Mouse (Mus musculus) C2C12 (cell line): ENCODE results near the gene Enpp6. TPM values are rescaled to one million over a fixed set of nuclear protein-coding genes. Genes with fewer than 3 reads are reported as not detected.

Experiments used
- H3K27me3 ChIP-seq: one replicate; pipeline ENCODE4 v1.6.1; 2011; ENCODE audit not compliant: control insufficient read depth, insufficient read depth, insufficient read length
- H3K36me3 ChIP-seq: one replicate; pipeline ENCODE4 v1.6.1; 2011; ENCODE audit not compliant: control insufficient read depth, insufficient read depth
- H3K4me3 ChIP-seq: one replicate; pipeline ENCODE4 v1.5.1; 2011; ENCODE audit warnings: mild to moderate bottlenecking, control low read depth; ENCODE audit not compliant: poor library complexity, insufficient read depth, severe bottlenecking
- H3K79me2 ChIP-seq: one replicate; pipeline ENCODE4 v1.6.1; 2011; ENCODE audit not compliant: control insufficient read depth, insufficient read depth
- H3K79me3 ChIP-seq: one replicate; pipeline ENCODE4 v1.6.1; 2011; ENCODE audit warnings: low read depth, control low read depth
- H3ac ChIP-seq: one replicate; pipeline ENCODE3; 2011; ENCODE audit warnings: low read depth; ENCODE audit not compliant: control insufficient read depth, insufficient read length
- CEBPB ChIP-seq: IDR thresholded peaks from one replicate; pipeline ENCODE4 v1.6.1; 2011; ENCODE audit warnings: low read depth, mild to moderate bottlenecking, control low read depth, moderate library complexity
- CTCF ChIP-seq: IDR thresholded peaks from one replicate; pipeline ENCODE4 v1.5.1; 2011; ENCODE audit not compliant: control insufficient read depth, insufficient read depth, insufficient read length
- FOSL1 ChIP-seq: IDR thresholded peaks from one replicate; pipeline ENCODE4 v1.8.0; 2011; ENCODE audit warnings: mild to moderate bottlenecking, low read length; ENCODE audit not compliant: poor library complexity, insufficient read depth, severe bottlenecking
- MAX ChIP-seq: IDR thresholded peaks from one replicate; pipeline ENCODE4 v1.6.1; 2011; ENCODE audit warnings: mild to moderate bottlenecking, control low read depth
- MYOD1 ChIP-seq: IDR thresholded peaks from one replicate; pipeline ENCODE4 v1.6.1; 2011; ENCODE audit warnings: low read depth; ENCODE audit not compliant: control insufficient read depth, insufficient read length
- MYOG ChIP-seq: IDR thresholded peaks from one replicate; pipeline ENCODE4 v1.6.1; 2011; ENCODE audit not compliant: control insufficient read depth, insufficient read length; ENCODE audit errors: extremely low read depth
- USF1 ChIP-seq: IDR thresholded peaks from one replicate; pipeline ENCODE4 v1.6.1; 2011; ENCODE audit warnings: low read depth, mild to moderate bottlenecking, control low read depth, moderate library complexity
- polyA plus RNA-seq: library from polyadenylated mRNA; unstranded; fragments of >200 nt; fragmentation: generic; extraction: Trizol; gene quantifications from one replicate; pipeline ENCODE4 v1.2.1, GENCODE M21; 2012; ENCODE audit warnings: missing spikeins

The Enpp6 gene
- polyA plus RNA-seq, 1 experiment: not detected

DNA sequence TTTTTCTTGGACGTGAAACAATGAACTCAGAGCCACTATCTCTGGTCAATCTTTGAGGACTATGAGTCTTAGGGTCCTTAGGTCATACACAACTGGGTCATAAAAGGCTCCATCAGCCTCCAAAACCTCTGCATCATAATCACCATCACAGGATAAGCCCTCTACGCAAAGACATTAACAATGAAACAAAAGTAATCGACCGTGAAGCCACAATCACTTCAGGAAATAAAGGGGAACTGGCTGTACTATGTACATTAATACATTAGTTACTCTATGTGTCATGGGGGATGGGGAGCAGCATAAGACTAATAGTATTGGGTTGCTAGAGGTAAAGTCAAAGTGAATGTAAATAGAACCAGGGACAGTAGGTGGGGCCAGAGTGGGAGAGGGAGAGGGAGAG, 59.7 kb downstream of the Enpp6 start:
- H3K36me3 ChIP-seq: no peaks in the 10 kb centered on the region
- no peaks in the 10 kb centered on the region for H3K27me3 ChIP-seq
- H3K79me3 ChIP-seq: no peaks in the 10 kb centered on the region
- no peak for TF ChIP-seq CTCF
- TF ChIP-seq MAX: no peak
- no peak for TF ChIP-seq CEBPB
- TF ChIP-seq FOSL1: no peak
- no peak for TF ChIP-seq USF1
- no peak overlapping the region for H3ac ChIP-seq
- H3K79me2 ChIP-seq: no peaks in the 10 kb centered on the region
- H3K4me3 ChIP-seq: no peak overlapping the region

DNA sequence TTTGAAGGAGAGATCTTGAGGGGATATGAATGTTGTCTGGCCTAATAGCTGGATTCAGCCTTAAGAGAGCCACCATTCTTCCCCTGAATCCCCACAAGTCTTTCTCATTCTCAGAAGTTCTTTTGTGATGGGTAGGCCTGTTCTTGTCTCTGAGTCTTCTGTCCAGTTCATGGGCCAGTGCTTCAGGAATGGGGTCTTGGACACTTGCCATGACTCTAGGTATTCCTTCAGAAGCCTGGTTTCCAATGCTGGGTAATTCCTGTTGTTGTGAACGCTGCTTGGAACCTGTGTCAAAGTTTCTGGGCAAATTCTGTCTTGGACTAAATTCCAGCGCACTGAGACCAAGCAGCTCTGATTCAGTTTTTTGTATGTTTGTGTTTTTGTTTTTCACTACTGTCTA, 60.5 kb downstream of the Enpp6 start:
- Histone ChIP-seq H3K79me2 (no peaks in the 10 kb centered on the region), H3K79me3 (no peaks in the 10 kb centered on the region), H3K36me3 (no peaks in the 10 kb centered on the region), H3ac (no peak overlapping the region), H3K27me3 (no peaks in the 10 kb centered on the region), H3K4me3 (no peak overlapping the region)
- TF ChIP-seq MAX (no peak), MYOD1 (no peak), MYOG (no peak), CEBPB (no peak), USF1 (no peak), FOSL1 (no peak)

DNA sequence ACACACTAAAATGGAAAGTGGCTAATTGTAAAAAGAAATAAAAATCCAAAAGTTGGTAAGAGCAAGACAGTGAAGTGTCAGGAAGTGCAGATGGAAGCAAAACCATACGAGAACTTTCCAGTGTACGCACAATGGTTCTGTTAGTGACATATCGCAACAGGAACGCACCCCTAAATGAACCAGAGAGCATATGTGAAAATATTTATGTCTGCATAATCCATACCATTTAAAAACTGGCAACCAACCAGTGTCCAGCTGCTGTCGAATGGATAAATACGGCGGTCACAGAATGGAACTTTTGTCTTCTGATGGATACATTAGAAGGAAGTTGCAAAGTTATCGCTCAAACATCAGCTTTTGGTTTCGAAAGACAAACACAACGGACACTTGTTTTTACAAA, 61.9 kb downstream of the Enpp6 start:
- Histone ChIP-seq H3ac (no peak overlapping the region), H3K79me3 (no peaks in the 10 kb centered on the region), H3K4me3 (no peak overlapping the region), H3K79me2 (no peaks in the 10 kb centered on the region), H3K36me3 (no peaks in the 10 kb centered on the region), H3K27me3 (no peaks in the 10 kb centered on the region)
- TF ChIP-seq MAX (no peak), CTCF (no peak), MYOG (no peak), FOSL1 (no peak), MYOD1 (no peak), USF1 (no peak), CEBPB (no peak)

DNA sequence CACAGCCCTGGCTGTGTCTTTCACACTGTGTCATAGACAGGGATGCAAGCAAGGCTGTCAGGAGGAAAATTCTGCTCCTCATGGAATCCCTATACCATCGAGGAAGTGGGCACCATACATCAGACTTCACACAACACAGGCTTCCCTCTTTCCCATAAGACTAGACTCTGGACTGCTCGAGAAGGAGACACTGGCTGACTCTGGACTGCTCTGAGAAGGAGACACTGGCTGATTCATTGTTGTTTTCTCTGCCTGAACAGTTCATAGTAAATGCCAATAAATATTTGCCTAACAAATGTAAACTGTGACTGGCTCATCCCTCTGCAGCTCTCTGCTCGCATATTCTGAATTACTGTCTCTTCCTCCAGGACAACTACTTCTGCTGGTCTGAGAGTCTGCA, 66.0 kb downstream of the Enpp6 start:
- TF ChIP-seq MYOG (no peak), MAX (no peak), CTCF (no peak), USF1 (no peak), CEBPB (no peak), MYOD1 (no peak), FOSL1 (no peak)
- Histone ChIP-seq H3K36me3 (no peaks in the 10 kb centered on the region), H3K27me3 (no peaks in the 10 kb centered on the region), H3K4me3 (no peak overlapping the region), H3K79me2 (no peaks in the 10 kb centered on the region), H3K79me3 (no peaks in the 10 kb centered on the region), H3ac (no peak overlapping the region)

DNA sequence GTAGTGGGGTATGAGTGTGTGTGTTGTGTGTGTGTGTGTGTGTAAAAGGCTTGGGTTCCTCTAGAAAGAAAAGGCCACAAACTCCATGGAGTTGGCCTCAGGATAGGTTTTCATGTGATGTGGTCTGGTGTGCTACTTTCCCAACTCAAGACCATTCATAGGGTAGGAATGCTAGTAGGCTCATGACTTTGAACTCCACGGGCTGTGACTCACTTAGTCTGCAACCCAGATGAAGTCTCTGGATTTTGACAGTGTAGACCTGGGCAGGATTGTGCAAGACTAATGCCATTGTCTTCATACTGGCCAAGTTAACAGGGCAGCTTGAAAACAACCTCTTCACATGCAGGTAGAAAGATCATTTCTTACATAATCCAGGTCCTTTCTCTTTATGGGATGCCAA, 69.4 kb downstream of the Enpp6 start:
- H3K36me3 ChIP-seq: no peaks in the 10 kb centered on the region
- H3K27me3 ChIP-seq: peaks cover 3% of the 10 kb centered on the region
- H3ac ChIP-seq: no peak overlapping the region
- no peaks in the 10 kb centered on the region for H3K79me3 ChIP-seq
- no peaks in the 10 kb centered on the region for H3K79me2 ChIP-seq
- TF ChIP-seq CTCF (no peak), FOSL1 (no peak), MYOG (no peak)
- H3K4me3 ChIP-seq: no peak overlapping the region

DNA sequence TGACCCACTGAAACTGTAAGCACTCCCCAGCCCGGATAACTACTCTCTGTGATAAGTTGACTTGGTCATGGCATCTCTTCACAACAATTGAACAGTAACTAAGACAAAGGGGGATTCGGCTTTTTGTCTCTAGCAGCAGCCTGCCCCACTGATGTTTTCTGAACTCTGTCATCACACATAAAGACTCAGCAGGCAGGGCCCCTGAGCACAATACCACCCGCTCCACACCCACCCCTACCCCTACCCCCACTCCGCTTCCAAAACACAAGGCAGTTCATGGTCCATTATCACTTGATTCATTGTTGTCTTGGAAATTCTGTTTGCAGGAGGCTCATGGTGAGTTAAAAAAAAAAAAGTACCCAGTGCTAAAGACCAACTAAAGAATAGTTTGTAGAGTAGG, 71.8 kb downstream of the Enpp6 start:
- Histone ChIP-seq H3K36me3 (no peaks in the 10 kb centered on the region), H3K4me3 (no peak overlapping the region), H3K79me2 (no peaks in the 10 kb centered on the region), H3K27me3 (peaks cover 3% of the 10 kb centered on the region), H3K79me3 (no peaks in the 10 kb centered on the region), H3ac (no peak overlapping the region)
- TF ChIP-seq FOSL1 (no peak), USF1 (no peak), CTCF (no peak), MYOG (no peak)

DNA sequence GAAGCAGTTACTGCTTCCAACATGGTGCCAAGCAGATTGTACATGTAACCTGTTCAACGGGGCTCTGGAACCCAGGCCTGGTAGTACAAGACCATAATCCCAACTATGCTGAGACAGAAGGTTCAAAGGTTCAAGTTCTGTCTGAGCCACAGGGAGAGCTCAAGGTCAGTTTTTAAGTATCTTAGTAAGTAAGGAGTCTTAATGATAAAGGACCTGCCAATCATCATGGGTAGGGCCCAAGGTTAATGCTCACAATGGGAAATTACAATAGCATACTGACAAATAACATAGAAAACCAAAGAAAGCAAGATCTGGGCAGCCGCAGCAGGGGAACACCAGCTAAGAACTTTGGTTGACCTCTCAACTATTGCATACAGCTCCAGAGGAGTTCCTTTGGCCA, 72.3 kb downstream of the Enpp6 start:
- no peaks in the 10 kb centered on the region for H3K36me3 ChIP-seq
- H3K4me3 ChIP-seq: no peak overlapping the region
- no peaks in the 10 kb centered on the region for H3K79me3 ChIP-seq
- TF ChIP-seq MYOD1 (no peak), FOSL1 (no peak), MYOG (no peak), MAX (no peak), CTCF (no peak), USF1 (no peak), CEBPB (no peak)
- no peak overlapping the region for H3ac ChIP-seq
- no peaks in the 10 kb centered on the region for H3K79me2 ChIP-seq
- peaks cover 3% of the 10 kb centered on the region for H3K27me3 ChIP-seq
